Mouse (Mus musculus) neural tube, embryonic 10.5 days (tissue): ENCODE data around the gene Pafah1b2.
A peak's percentile ranks its signal among the peaks of the same experiment; 100 is the strongest.

ENCODE experiments used
- DNase-seq: peaks from one replicate; pipeline ENCODE4 v3.0.0-alpha.2; 2017; ENCODE audit warnings: low spot score; ENCODE audit errors: extremely low spot score

Gene Pafah1b2

GRCm38 (mm10) chr9:46012091-46013008 is at the start of gene Pafah1b2, which contains the start of gene Sik3:
Gene Pafah1b2 (minus strand): TSS chr9:46012690.
Gene Sik3 (plus strand): TSS chr9:46012820.
- DNase-seq: peak; percentile 96

GRCm38 (mm10) chr9:46061696-46062425 is 49.4 kb upstream of the Pafah1b2 start:
- no peak for DNase-seq

GRCm38 (mm10) chr9:46060249-46060648 is 47.8 kb upstream of the Pafah1b2 start:
- no peak for DNase-seq

- DNase-seq: no peak
These were observed 45.6 kb upstream of the Pafah1b2 start for GRCm38 (mm10) chr9:46058065-46058464.

GRCm38 (mm10) chr9:46053014-46053666 is 40.6 kb upstream of the Pafah1b2 start:
- no peak for DNase-seq

- DNase-seq: no peak
These were observed 37.7 kb upstream of the Pafah1b2 start for GRCm38 (mm10) chr9:46050203-46050602.

GRCm38 (mm10) chr9:46049525-46049924 is 37.0 kb upstream of the Pafah1b2 start:
- DNase-seq: no peak

- no peak for DNase-seq
These were observed 34.4 kb upstream of the Pafah1b2 start for GRCm38 (mm10) chr9:46046724-46047517.

- DNase-seq: no peak
These were observed 31.1 kb upstream of the Pafah1b2 start for GRCm38 (mm10) chr9:46043626-46044025.

- no peak for DNase-seq
These were observed 29.9 kb upstream of the Pafah1b2 start for GRCm38 (mm10) chr9:46042387-46042786.

- DNase-seq: no peak
These were observed 28.7 kb upstream of the Pafah1b2 start for GRCm38 (mm10) chr9:46041186-46041585.

GRCm38 (mm10) chr9:46038786-46039185 is 26.3 kb upstream of the Pafah1b2 start:
- DNase-seq: no peak

GRCm38 (mm10) chr9:46036881-46037280 is 24.4 kb upstream of the Pafah1b2 start:
- DNase-seq: no peak

- no peak for DNase-seq
These were observed 22.9 kb upstream of the Pafah1b2 start for GRCm38 (mm10) chr9:46035290-46035871.

GRCm38 (mm10) chr9:46033862-46034261 is 21.4 kb upstream of the Pafah1b2 start:
- no peak for DNase-seq

GRCm38 (mm10) chr9:46033058-46033457 is 20.6 kb upstream of the Pafah1b2 start:
- DNase-seq: no peak

GRCm38 (mm10) chr9:46032190-46032589 is 19.7 kb upstream of the Pafah1b2 start:
- DNase-seq: no peak

GRCm38 (mm10) chr9:46030968-46031367 is 18.5 kb upstream of the Pafah1b2 start:
- no peak for DNase-seq

- DNase-seq: no peak
These were observed 17.7 kb upstream of the Pafah1b2 start for GRCm38 (mm10) chr9:46030184-46030583.

- no peak for DNase-seq
These were observed 17.0 kb upstream of the Pafah1b2 start for GRCm38 (mm10) chr9:46029534-46029933.

GRCm38 (mm10) chr9:46027994-46028393 is 15.5 kb upstream of the Pafah1b2 start:
- no peak for DNase-seq
